Mouse (Mus musculus): ENCODE measurements around the gene Trak1. TPM values are rescaled to one million over a fixed set of nuclear protein-coding genes. Genes with fewer than 3 reads are reported as not detected.

The Trak1 gene
- total and polyA plus RNA-seq, 3 experiments = 8.2 to 28.6 (median 18.1) TPM

DNA sequence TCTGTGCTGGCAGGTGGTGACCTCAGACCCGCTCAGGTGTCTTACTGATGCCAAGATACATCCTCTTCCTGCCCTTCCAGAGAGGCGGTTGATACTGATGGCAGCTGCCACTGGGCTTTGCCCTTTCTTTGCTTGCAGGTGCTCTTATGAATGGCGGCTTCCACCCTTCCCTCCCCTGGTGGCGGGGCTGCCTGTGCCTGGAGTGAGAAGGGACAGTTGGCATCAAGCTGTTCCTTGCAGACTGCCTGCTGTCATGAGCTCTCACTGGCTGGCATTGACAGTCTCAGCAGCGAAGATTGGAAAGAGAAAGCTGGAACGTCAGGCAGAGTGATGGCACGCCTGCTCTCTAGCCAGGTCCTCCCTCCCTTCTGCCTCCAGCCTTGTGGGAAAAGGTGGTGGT is 101.5 kb downstream of the Trak1 start:
- H3K9ac ChIP-seq (ENCODE audit: insufficient read depth, low read depth) = no peak overlapping the region
- DNase-seq (ENCODE audit: extremely low read depth) = no peak
- TF ChIP-seq RAD21 (IDR thresholded peaks at IDR 0.05; ENCODE audit: low read depth, low read length) = no peak
- no peak for TF ChIP-seq SIN3A (IDR thresholded peaks at IDR 0.05; ENCODE audit: low read length)
- no peak for TF ChIP-seq POLR2AphosphoS2 (IDR thresholded peaks at IDR 0.05; ENCODE audit: low read depth, low read length)
- no peak for TF ChIP-seq MEF2A (IDR thresholded peaks at IDR 0.05; ENCODE audit: borderline replicate concordance, low read depth, low read length)
- TF ChIP-seq MAX (IDR thresholded peaks at IDR 0.05; ENCODE audit: low read length) = no peak
- TF ChIP-seq JUN (IDR thresholded peaks at IDR 0.05; ENCODE audit: insufficient read depth, low read depth, low read length) = no peak
- TF ChIP-seq IRF4 (IDR thresholded peaks at IDR 0.05; ENCODE audit: low read depth, low read length) = no peak
- no peak for TF ChIP-seq EP300 (IDR thresholded peaks at IDR 0.05; ENCODE audit: low read length)
- TF ChIP-seq E2F4 (IDR thresholded peaks at IDR 0.05; ENCODE audit: insufficient replicate concordance, low read depth, low read length) = no peak
- H3K36me3 ChIP-seq (replicated peaks in 1 of 2; ENCODE audit: control insufficient read depth in 1 of 2, insufficient read depth in 1 of 2, low read length in 1 of 2) = peaks cover 12 to 82% of the 10 kb centered on the region in 2 experiments
- no peaks in the 10 kb centered on the region for H3K79me2 ChIP-seq (replicated peaks; ENCODE audit: control insufficient read depth, extremely low read depth, insufficient read depth, poor library complexity, severe bottlenecking)
- in situ Hi-C loops (cut with MboI; ENCODE audit: low pct_ligation_motif_present, low pct_unique_long_range_greater_than_20kb, low sequenced_read_pairs) = no loop called here
- dilution Hi-C loops (cut with MboI; ENCODE audit: extremely low pct_ligation_motif_present, extremely low pct_unique_long_range_greater_than_20kb, low sequenced_read_pairs) = no loop called here
- no peak overlapping the region for H3K27ac ChIP-seq (ENCODE audit: insufficient read depth, low read depth)
- no peaks in the 10 kb centered on the region for H3K4me1 ChIP-seq (ENCODE audit: control insufficient read depth in 1 of 2, insufficient read depth in 2 of 2)
- H3K4me3 ChIP-seq (replicated peaks in 1 of 3; ENCODE audit: low read depth in 2 of 3, low read length in 2 of 3, poor library complexity in 1 of 3) = no peak overlapping the region
- no peak overlapping the region for H3K4me2 ChIP-seq (ENCODE audit: insufficient read depth, low read depth, poor library complexity, severe bottlenecking)
- no peaks in the 10 kb centered on the region for H3K27me3 ChIP-seq (replicated peaks)
- H3K9me3 ChIP-seq (replicated peaks; ENCODE audit: low read length) = no peaks in the 10 kb centered on the region

GRCm38 (mm10) chr9:121400608-121401007 is 103.3 kb downstream of the Trak1 start:
- no peak for TF ChIP-seq CTCF (conservative IDR thresholded peaks at IDR 0.05 in 1 of 2, IDR thresholded peaks at IDR 0.05 in 1 of 2; ENCODE audit: low read depth in 2 of 2, low read length in 2 of 2)
- TF ChIP-seq RAD21 (IDR thresholded peaks at IDR 0.05; ENCODE audit: low read depth, low read length) = no peak
- H3K9ac ChIP-seq (ENCODE audit: insufficient read depth, low read depth) = no peak overlapping the region
- no peak overlapping the region for H3K27ac ChIP-seq (ENCODE audit: insufficient read depth, low read depth)
- no peak overlapping the region for H3K4me2 ChIP-seq (ENCODE audit: insufficient read depth, low read depth, poor library complexity, severe bottlenecking)
- DNase-seq (ENCODE audit: extremely low read depth) = no peak
- no peaks in the 10 kb centered on the region for H3K4me1 ChIP-seq (ENCODE audit: control insufficient read depth in 1 of 2, insufficient read depth in 2 of 2)
- H3K9me3 ChIP-seq (replicated peaks; ENCODE audit: low read length) = no peaks in the 10 kb centered on the region
- in situ Hi-C loops (cut with MboI; ENCODE audit: low pct_ligation_motif_present, low pct_unique_long_range_greater_than_20kb, low sequenced_read_pairs) (no loop called here), dilution Hi-C loops (cut with MboI; ENCODE audit: extremely low pct_ligation_motif_present, extremely low pct_unique_long_range_greater_than_20kb, low sequenced_read_pairs) (no loop called here)
- H3K36me3 ChIP-seq (replicated peaks in 1 of 2; ENCODE audit: control insufficient read depth in 1 of 2, insufficient read depth in 1 of 2, low read length in 1 of 2) = peaks cover 12 to 85% of the 10 kb centered on the region in 2 experiments
- H3K27me3 ChIP-seq (replicated peaks) = no peaks in the 10 kb centered on the region
- no peaks in the 10 kb centered on the region for H3K79me2 ChIP-seq (replicated peaks; ENCODE audit: control insufficient read depth, extremely low read depth, insufficient read depth, poor library complexity, severe bottlenecking)
- no peak overlapping the region for H3K4me3 ChIP-seq (replicated peaks in 1 of 3; ENCODE audit: low read depth in 2 of 3, low read length in 2 of 3, poor library complexity in 1 of 3)

DNA sequence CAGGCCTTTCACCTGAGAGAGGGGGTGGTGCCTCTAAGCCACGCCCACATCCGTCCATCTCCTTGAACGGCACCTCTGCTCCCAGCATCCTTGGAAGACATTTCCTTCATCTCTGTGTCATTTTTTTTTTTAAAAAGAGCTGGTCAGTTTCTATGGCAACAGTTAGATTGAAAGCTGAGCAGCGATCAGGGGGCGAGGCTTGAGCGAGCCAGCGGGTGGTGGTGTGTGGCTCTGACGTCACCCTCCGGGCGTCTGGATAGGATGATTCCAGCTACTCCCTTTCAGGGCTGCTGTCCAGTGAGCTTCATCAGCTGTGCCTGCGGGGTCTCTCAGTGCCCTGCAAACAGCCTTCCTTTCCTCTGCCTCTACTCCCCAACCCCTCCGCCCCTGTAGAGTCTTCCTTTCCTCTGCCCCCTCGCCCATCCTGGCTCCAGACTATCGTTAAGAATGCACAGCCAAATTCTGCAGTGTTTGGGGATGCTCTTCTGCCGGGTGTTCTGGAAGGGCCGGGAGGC is 105.9 kb downstream of the Trak1 start:
- no peaks in the 10 kb centered on the region for H3K4me1 ChIP-seq (ENCODE audit: control insufficient read depth in 1 of 2, insufficient read depth in 2 of 2)
- H3K4me3 ChIP-seq (replicated peaks in 1 of 3; ENCODE audit: low read depth in 2 of 3, low read length in 2 of 3, poor library complexity in 1 of 3) = no peak overlapping the region
- in situ Hi-C loops (cut with MboI; ENCODE audit: low pct_ligation_motif_present, low pct_unique_long_range_greater_than_20kb, low sequenced_read_pairs) (no loop called here), dilution Hi-C loops (cut with MboI; ENCODE audit: extremely low pct_ligation_motif_present, extremely low pct_unique_long_range_greater_than_20kb, low sequenced_read_pairs) (no loop called here)
- H3K4me2 ChIP-seq (ENCODE audit: insufficient read depth, low read depth, poor library complexity, severe bottlenecking) = no peak overlapping the region
- TF ChIP-seq USF2 (conservative IDR thresholded peaks at IDR 0.05; ENCODE audit: low read depth, low read length) (no peak), MAZ (IDR thresholded peaks at IDR 0.05; ENCODE audit: low read depth, low read length) (no peak), NELFE (IDR thresholded peaks at IDR 0.05; ENCODE audit: low read depth, low read length) (no peak), CHD1 (IDR thresholded peaks at IDR 0.05; ENCODE audit: low read depth, low read length) (no peak), USF1 (IDR thresholded peaks at IDR 0.05; ENCODE audit: low read depth, low read length) (no peak), RCOR1 (conservative IDR thresholded peaks at IDR 0.05; ENCODE audit: low read depth, low read length) (no peak), RAD21 (IDR thresholded peaks at IDR 0.05; ENCODE audit: low read depth, low read length) (no peak), BHLHE40 (IDR thresholded peaks at IDR 0.05; ENCODE audit: low read depth, low read length) (no peak), UBTF (IDR thresholded peaks at IDR 0.05; ENCODE audit: low read depth, low read length) (no peak), IRF4 (IDR thresholded peaks at IDR 0.05; ENCODE audit: low read depth, low read length) (no peak), E2F4 (IDR thresholded peaks at IDR 0.05; ENCODE audit: insufficient replicate concordance, low read depth, low read length) (no peak)
- H3K27ac ChIP-seq (ENCODE audit: insufficient read depth, low read depth) = no peak overlapping the region
- H3K36me3 ChIP-seq (replicated peaks in 1 of 2; ENCODE audit: control insufficient read depth in 1 of 2, insufficient read depth in 1 of 2, low read length in 1 of 2) = peaks cover 4 to 68% of the 10 kb centered on the region in 2 experiments
- H3K27me3 ChIP-seq (replicated peaks) = no peaks in the 10 kb centered on the region
- H3K9ac ChIP-seq (ENCODE audit: insufficient read depth, low read depth) = no peak overlapping the region
- peaks cover 4% of the 10 kb centered on the region for H3K9me3 ChIP-seq (replicated peaks; ENCODE audit: low read length)
- no peaks in the 10 kb centered on the region for H3K79me2 ChIP-seq (replicated peaks; ENCODE audit: control insufficient read depth, extremely low read depth, insufficient read depth, poor library complexity, severe bottlenecking)
- no peak for DNase-seq (ENCODE audit: extremely low read depth)
